Mouse (Mus musculus) leukemia stem cell, adult 10-12 weeks (primary cell): Measurements from ENCODE around the gene Dera. TPM values are rescaled to one million over a fixed set of nuclear protein-coding genes. Genes with fewer than 3 reads are reported as not detected.

ENCODE experiments used
- polyA plus RNA-seq: library from polyadenylated mRNA; stranded (reverse); fragments of >175 nt; gene quantifications from 2 replicates; pipeline ENCODE4 v1.2.3, GENCODE M21; 2012; ENCODE audit warnings: low replicate concordance

Dera gene
- 6.7 and 29.7 TPM in 2 replicates for polyA plus RNA-seq

GRCm38 (mm10) chr6:137754056-137754856 lies at the start of gene Dera:
Gene Dera (plus strand): TSS chr6:137754546.

DNA sequence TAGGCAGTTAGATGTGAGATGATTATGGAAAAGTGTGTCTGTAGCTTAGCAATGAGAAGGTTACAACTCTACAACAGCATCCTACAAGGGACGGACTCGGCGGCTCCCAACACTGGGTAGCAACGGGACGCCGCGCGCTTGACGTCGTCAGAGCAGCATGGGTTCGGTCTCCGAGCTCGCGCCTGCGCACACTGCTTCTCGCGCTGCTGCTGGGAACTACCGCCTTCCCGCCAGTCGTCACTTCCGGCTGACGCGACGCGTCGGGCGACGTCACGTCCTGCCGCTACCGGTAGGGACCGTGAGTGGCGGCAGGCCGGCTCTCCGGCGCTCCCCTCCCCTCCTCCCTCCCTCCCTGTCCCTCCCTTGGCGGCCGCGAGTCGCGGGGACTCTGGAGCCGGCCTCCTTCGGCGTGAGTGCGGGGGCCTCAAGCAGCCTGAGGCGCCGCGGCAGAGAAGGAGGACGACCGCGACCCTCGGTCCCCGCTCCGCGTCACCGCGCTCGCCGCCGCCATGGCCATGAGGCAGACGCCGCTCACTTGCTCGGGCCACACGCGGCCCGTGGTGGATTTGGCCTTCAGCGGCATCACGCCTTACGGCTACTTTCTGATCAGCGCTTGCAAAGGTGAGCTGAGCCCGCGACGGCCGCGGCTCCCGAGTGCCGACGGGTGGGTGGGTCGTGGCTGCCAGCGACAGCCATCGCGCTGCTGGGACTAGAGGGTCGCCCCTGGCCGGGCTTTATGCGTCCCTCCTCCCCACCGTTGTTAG lies 19.3 kb upstream of the Dera start, which contains the start of gene Strap:
Gene Strap, plus strand, starts transcription at position 233 of the 764 bp plus-strand sequence.

Other genes with a start within 250 kb of the Dera start
- gene Eps8, start 99.7 kb upstream of the Dera start, polyA plus RNA-seq, result 1.1 and 1.2 TPM in 2 replicates
- 34.1 and 51.3 TPM in 2 replicates for gene Strap, start 19.5 kb upstream of the Dera start, polyA plus RNA-seq